Mouse (Mus musculus): ENCODE measurements around the gene 1700029I15Rik. TPM values are rescaled to one million over a fixed set of nuclear protein-coding genes. Genes with fewer than 3 reads are reported as not detected.

The 1700029I15Rik gene
- polyA plus RNA-seq, 1 experiment from 2014 or later: 6.8 TPM

DNA sequence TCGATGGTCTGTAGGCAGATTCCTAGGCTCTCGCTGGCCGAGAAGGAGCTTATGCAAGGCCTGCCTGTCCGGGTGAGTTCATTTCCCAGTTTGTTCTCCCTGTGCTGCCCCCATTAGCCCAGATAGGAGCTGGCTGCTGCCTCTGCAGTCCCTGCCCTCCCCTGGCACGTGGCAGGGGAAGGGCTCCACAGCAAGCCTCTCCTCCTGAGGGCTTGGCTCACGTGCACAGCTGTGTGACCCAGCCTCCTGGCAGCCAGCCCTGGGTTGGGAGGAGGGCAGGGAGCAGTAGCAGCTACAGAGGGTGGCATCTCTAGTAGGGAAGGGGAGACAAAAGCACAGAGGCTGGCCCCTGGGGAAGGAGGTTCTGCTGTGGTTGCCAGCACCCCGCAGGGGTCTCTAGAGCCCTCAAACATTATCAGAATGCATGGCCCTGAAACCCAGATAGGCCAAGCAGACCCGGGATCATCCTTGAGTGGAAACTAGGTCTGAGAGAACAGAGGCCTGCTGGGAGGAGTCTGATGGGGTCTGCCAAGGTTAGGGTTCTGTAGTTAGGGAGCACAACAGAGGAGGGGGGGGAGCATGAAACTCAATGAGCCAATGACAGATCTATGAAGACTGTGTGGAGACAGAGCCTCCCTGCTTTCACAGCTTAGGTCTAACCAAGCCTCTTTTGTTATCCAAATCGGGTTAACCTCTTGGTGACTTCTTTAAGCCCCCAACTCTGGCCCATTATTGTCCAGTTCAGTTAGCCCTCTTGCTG, 41.5 kb downstream of the 1700029I15Rik start:
- Histone ChIP-seq H3K27ac (replicated peaks) (peak overlapping the region; percentile 81), H3K27me3 (no peaks in the 10 kb centered on the region), H3K4me2 (replicated peaks) (no peak overlapping the region), H3K36me3 (peaks cover 43% of the 10 kb centered on the region), H3K9ac (replicated peaks) (no peak overlapping the region), H3K9me3 (no peaks in the 10 kb centered on the region), H3K4me1 (peaks cover 56% of the 10 kb centered on the region), H3K4me3 (no peak overlapping the region)
- ATAC-seq (replicated peaks): peak; percentile 53
- WGBS: 49% methylated on average over 9 of the region's 9 CpGs

DNA sequence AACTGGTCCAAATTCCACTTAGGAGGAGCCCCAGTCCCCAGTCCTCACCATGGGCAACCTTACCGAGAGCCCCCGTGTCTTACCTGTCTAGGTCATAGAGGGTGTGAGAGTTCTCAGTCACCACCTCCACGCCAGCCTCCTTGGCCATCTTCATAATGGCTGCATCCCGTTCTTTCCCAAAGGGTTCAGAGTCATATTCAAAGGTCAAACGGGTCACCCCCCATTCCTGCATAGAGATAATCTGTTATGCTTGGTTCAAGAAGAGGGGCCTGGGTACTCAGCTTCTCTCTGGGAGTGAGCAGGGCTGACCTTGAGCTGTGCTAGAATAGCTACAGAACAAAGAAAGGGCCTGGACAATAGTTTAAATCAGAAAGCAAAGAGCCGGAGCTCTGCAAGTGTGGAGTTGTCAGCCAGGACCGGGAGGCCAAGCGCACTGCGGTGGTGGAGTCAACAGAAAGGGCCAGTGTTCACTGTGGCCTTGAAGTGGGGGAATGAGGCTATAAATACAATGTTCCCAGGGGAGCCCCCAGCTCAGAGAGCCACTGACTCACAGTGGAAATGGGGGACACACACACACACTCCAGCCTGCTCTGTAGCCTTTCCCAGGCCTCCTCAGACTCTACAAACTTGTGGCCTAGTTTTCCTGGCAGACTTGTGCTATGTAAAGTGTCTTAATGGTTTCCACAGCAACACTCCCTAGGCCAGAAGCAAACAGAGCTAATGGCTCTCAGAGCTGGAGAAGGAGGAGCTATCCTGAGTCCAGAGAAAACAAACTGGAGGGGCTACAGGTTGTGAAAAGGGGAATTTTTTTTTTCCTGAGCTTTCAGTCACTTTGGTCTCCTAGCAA, 42.3 kb downstream of the 1700029I15Rik start:
- H3K4me2 ChIP-seq (replicated peaks): no peak overlapping the region
- H3K4me1 ChIP-seq: peaks cover 62% of the 10 kb centered on the region
- ATAC-seq (replicated peaks): peak; percentile 75
- 38% methylated on average over 9 of the region's 9 CpGs for WGBS
- H3K4me3 ChIP-seq: no peak overlapping the region
- peaks cover 35% of the 10 kb centered on the region for H3K36me3 ChIP-seq
- no peaks in the 10 kb centered on the region for H3K27me3 ChIP-seq
- no peaks in the 10 kb centered on the region for H3K9me3 ChIP-seq
- H3K27ac ChIP-seq (replicated peaks): peak overlapping the region; percentile 81
- no peak overlapping the region for H3K9ac ChIP-seq (replicated peaks)

DNA sequence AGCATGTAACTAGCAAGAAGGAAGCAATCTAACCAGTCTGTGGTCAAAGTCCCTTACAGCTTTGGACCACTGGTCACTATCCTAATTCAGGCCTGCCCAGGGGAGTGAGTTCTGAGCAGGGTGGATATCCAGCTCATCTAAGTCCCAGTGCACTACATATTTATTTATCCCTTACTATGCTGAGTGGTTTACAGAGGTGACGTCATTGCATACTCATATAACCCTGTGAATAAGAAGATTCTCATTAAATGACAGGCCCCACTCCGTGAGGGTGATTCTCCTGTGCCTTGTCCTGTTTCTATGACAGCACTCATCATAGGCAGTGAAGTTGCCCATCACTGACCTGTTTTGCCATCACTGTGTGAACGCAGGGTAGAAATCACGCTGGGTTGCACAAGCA, 43.0 kb downstream of the 1700029I15Rik start:
- H3K9me3 ChIP-seq: no peaks in the 10 kb centered on the region
- no peaks in the 10 kb centered on the region for H3K27me3 ChIP-seq
- H3K4me2 ChIP-seq (replicated peaks): no peak overlapping the region
- no peak overlapping the region for H3K4me3 ChIP-seq
- peak overlapping the region; percentile 81 for H3K27ac ChIP-seq (replicated peaks)
- peak; percentile 5; the same call in 1 of the 2 replicates for ATAC-seq (replicated peaks)
- H3K36me3 ChIP-seq: peaks cover 30% of the 10 kb centered on the region
- H3K4me1 ChIP-seq: peaks cover 63% of the 10 kb centered on the region
- H3K9ac ChIP-seq (replicated peaks): no peak overlapping the region
- WGBS: 65% methylated on average over 4 of the region's 4 CpGs

DNA sequence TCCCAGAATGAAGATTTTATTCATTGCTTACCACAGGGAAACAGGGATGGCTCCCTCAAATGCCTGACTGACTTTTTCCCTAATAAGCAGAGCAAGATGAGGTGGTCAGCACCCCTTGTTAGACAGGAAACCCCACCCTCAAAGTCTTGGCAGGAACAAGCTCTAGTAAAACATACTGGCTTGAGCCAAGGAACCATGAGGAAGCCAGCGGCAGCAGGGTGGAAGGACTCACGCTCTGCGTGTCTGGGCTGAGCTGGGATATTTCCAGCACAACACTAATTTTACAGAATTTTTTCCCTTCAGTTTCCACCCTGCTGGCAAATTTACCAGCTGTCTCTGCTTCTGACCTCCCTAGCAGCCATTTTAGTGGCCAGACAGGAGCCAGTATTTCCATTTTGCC, 44.1 kb downstream of the 1700029I15Rik start:
- WGBS: 54% methylated on average over 3 of the region's 3 CpGs
- Histone ChIP-seq H3K4me1 (peaks cover 73% of the 10 kb centered on the region), H3K27me3 (no peaks in the 10 kb centered on the region), H3K9ac (replicated peaks) (no peak overlapping the region), H3K27ac (replicated peaks) (peak overlapping the region; percentile 81), H3K4me3 (no peak overlapping the region), H3K4me2 (replicated peaks) (no peak overlapping the region), H3K9me3 (no peaks in the 10 kb centered on the region), H3K36me3 (peaks cover 19% of the 10 kb centered on the region)
- ATAC-seq (replicated peaks): no peak

DNA sequence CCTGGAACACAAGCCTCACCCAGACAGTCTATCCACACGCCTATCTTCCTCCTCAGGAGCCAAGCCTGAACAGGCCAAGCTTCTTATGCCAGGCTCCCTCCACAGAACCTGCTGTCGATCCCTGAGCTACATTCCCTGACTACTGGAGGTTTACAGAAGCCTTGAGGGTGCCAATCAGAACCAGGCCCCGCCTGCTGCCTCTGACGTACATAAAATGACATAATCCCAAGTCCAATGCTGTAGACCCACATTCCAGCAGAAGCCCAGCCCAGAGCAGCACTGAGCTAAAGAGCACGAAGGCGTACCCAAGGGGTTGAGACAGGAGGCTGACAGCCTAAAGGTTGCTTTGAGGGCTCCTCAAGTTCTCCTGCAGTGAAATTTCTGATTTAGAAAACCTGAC, 45.5 kb downstream of the 1700029I15Rik start:
- Histone ChIP-seq H3K4me2 (replicated peaks) (no peak overlapping the region), H3K9me3 (no peaks in the 10 kb centered on the region), H3K36me3 (peaks cover 5% of the 10 kb centered on the region), H3K27ac (replicated peaks) (peak overlapping the region; percentile 55), H3K9ac (replicated peaks) (no peak overlapping the region), H3K4me3 (no peak overlapping the region), H3K27me3 (no peaks in the 10 kb centered on the region), H3K4me1 (peaks cover 88% of the 10 kb centered on the region)
- peak; percentile 33; the same call in 1 of the 2 replicates for ATAC-seq (replicated peaks)
- 35% methylated on average over 6 of the region's 6 CpGs for WGBS

DNA sequence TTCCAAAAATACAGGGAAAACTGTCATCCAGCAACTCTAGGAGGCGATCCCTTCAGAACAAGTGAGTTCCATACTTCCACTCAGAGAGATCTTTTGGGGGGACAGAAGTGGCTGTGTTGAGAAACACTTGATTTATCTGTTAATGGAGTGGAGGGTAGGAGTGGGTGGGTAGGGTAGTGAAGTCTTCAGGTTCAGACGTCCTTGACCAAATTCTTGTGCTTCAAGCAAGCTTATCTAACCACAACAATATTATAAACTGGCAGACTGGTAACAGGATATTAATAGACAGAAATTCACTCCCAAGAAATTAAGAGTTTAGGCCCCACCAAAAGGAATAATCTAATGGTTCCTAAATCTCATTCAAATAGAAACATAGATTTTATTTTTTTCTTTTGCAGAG, 47.8 kb downstream of the 1700029I15Rik start:
- no peak overlapping the region for H3K4me3 ChIP-seq
- H3K4me2 ChIP-seq (replicated peaks): no peak overlapping the region; the same call in 1 of the 2 replicates
- H3K27ac ChIP-seq (replicated peaks): no peak overlapping the region
- no peaks in the 10 kb centered on the region for H3K9me3 ChIP-seq
- no peak for ATAC-seq (replicated peaks)
- H3K4me1 ChIP-seq: peaks cover 81% of the 10 kb centered on the region
- WGBS: 80% methylated on average over 2 of the region's 2 CpGs
- H3K9ac ChIP-seq (replicated peaks): no peak overlapping the region
- H3K36me3 ChIP-seq: no peaks in the 10 kb centered on the region
- no peaks in the 10 kb centered on the region for H3K27me3 ChIP-seq

DNA sequence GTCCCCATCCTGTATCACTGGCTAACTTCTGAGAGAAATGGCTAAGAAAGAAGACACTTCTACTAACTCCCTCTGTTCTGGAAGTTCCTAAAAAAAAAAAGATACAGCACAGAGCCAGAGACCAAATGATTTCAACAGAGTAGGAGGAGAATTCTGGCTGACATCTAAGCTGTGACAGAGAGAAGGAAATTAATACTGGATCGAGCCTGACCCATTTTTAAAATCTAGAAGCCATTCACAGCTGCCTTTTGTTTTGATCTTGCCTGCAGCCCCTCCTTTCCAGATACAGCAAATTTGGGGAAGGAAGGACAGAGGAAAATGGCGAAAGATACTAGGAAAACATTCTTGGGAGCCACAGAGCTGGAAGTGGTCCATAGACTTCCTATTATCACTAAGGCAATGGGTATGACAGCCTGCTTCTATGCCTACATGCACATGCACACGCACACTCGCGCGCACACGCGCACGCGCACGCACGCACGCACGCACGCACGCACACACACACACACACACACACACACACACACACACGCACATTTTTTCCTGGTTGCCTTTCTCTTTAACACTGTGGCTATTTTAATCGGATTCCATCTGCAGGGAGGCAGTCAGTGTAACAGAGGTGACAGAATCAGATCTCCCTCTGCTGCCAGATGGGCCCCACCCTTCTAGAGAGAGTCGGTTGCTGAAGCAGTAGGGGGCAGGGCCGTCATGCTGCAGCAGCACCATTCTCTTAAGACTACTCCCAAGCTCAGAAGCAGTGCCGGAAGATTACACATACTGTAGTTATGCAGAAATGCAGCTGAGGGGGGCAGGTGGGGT, 48.6 kb downstream of the 1700029I15Rik start:
- peak overlapping the region; percentile 62 for H3K4me3 ChIP-seq
- ATAC-seq (replicated peaks): peak; percentile 29
- no peaks in the 10 kb centered on the region for H3K36me3 ChIP-seq
- peak overlapping the region; percentile 65 for H3K9ac ChIP-seq (replicated peaks)
- H3K27ac ChIP-seq (replicated peaks): peak overlapping the region; percentile 83
- H3K27me3 ChIP-seq: no peaks in the 10 kb centered on the region
- peak overlapping the region; percentile 78 for H3K4me2 ChIP-seq (replicated peaks)
- no peaks in the 10 kb centered on the region for H3K9me3 ChIP-seq
- WGBS: 54% methylated on average over 21 of the region's 21 CpGs
- peaks cover 73% of the 10 kb centered on the region for H3K4me1 ChIP-seq

DNA sequence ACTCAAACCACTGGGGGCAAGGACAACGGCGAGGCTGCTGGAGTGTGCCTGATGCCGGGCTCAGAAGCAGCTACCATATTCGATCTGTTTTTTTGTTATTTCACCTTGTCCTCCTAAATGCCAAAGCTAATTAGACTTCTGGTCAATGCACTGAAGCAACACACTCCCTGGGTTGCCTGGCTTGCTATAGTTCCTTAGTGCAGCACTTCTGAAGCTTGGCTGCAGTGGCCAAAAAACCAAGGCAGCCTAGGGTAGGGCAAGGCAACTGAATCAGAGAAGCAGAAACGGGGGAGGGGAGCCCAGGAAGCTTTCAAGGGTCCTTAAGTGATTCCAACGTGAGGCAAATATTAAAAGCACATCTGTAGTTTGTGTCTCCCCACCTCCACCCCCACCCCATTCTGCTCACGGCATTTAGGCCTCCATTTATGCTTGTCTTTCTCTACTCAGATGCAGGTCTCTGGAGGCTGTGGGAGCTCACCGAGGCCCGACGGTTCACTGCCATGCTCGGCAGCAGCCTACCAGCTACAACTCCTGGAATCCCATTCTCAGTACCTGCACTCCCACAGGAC, 49.4 kb downstream of the 1700029I15Rik start:
- Histone ChIP-seq H3K9me3 (no peaks in the 10 kb centered on the region), H3K9ac (replicated peaks) (peak overlapping the region; percentile 65), H3K27me3 (no peaks in the 10 kb centered on the region), H3K4me1 (peaks cover 66% of the 10 kb centered on the region), H3K4me3 (peak overlapping the region; percentile 62), H3K36me3 (no peaks in the 10 kb centered on the region), H3K27ac (replicated peaks) (peak overlapping the region; percentile 83), H3K4me2 (replicated peaks) (peak overlapping the region; percentile 78)
- no peak for ATAC-seq (replicated peaks)
- WGBS: 17% methylated on average over 11 of the region's 11 CpGs

DNA sequence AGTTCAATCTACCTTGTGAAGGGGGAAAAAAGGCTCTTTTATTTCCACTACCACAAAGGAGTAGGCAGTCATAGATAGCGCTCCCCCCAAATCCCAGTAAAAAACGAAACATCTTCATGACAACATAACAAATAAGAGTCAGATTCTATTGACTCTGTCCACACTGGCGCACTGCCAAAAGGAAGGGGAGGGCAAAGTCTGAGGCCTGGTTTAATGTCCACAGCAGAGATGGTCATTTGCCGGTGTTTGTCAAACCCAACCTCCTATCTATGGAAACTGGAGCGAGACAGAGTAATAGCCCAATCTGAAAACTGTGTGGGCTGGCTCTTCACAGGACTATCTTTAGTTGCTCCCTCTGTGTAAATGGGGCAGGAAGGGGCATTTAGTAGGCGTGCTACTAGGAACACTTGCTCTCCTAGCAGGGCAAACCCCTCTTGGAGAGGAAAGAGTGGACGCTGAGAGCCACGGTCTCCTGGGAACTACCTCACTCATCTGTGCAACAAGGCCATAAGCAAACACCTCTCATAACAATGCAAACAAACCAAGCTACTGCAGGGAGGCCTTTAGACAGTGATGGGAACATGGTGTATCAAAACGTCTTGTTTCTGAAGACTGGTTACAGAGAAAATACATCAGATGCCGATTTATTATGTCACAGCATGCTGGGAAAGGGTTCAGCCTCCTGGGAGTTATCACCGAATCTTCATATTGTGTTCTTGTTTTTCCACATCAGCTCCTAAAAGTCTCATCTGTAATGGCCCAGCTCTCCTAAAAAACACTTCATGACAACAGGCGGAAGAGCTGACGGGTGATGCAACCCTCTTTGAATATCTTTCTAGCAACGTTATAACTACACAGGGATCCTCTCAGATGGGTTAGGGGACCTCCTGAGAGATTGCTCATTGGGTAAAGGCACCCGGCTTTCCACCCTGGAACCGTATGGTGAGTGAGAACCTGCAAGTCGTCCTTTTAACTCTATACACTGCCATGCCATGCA, 50.3 kb downstream of the 1700029I15Rik start:
- WGBS: 42% methylated on average over 17 of the region's 17 CpGs

DNA sequence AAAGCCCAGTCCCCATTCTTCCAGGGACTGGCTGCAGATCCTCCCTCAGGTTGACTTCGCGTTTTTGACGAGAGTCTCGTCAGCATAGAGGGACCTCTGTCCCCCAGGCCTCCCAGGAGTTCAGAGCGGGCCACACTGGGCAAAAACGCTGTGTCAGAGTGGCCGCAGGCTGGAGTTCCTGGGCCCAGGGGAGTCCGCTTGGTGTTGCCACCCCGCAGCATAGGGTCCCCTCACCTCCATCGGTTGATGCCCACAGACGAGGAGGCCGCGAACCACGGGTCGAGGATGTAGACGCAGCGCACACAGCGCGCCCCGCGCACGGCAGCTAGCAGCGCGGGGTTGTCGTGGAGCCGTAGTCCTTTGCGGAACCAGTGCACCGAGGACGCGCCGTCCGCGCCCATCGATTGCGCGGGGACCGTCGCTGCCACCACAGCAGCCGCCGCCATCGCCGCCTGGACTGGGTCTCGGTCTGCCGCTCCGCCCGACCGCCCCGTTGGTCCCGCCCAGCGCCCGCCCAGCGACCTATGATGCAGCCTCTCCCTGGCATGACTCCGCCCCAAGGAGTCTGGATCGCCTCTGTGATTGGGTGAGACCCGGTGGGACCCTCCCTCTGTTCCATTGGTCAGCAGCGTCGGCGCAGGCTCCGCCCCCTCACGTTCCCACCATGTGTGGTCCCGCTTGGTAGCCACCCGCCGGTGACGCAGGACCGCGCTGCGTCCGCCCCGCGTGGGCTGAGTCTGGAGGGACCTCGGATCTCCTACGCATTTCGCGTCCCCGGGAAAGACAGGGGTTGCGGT, 51.4 kb downstream of the 1700029I15Rik start, which contains the start of gene Cry2:
Cry2 (minus strand) TSS at position 466 of the 797 bp plus-strand sequence.
- Histone ChIP-seq H3K9me3 (no peaks in the 10 kb centered on the region), H3K4me1 (peaks cover 49% of the 10 kb centered on the region), H3K36me3 (no peaks in the 10 kb centered on the region), H3K4me2 (replicated peaks) (peak within 1 kb of the TSS; percentile 78), H3K27me3 (no peaks in the 10 kb centered on the region), H3K4me3 (peak within 1 kb of the TSS; percentile 62), H3K27ac (replicated peaks) (peak within 1 kb of the TSS; percentile 75), H3K9ac (replicated peaks) (peak within 1 kb of the TSS; percentile 65)
- under 1% methylated on average over 76 of the region's 76 CpGs for WGBS
- peak; percentile 97 for ATAC-seq (replicated peaks)

More for the DNA sequence above, 50.3 kb downstream of the 1700029I15Rik start:
- H3K9me3 ChIP-seq: no peaks in the 10 kb centered on the region
- peak overlapping the region; percentile 62 for H3K4me3 ChIP-seq
- peak overlapping the region; percentile 78 for H3K4me2 ChIP-seq (replicated peaks)
- no peaks in the 10 kb centered on the region for H3K27me3 ChIP-seq
- H3K4me1 ChIP-seq: peaks cover 58% of the 10 kb centered on the region
- peak overlapping the region; percentile 83 for H3K27ac ChIP-seq (replicated peaks)
- H3K36me3 ChIP-seq: no peaks in the 10 kb centered on the region
- H3K9ac ChIP-seq (replicated peaks): peak overlapping the region; percentile 65
- no peak for ATAC-seq (replicated peaks)
